Mouse (Mus musculus): ENCODE results near the gene Actr1a.

Gene Actr1a

GRCm38 (mm10) chr19:46395109-46396009, at the start of gene Actr1a:
Actr1a (minus strand) TSS chr19:46395748.
- peak; percentile 100 for DNase-seq (ENCODE audit: low spot score)

- peak; percentile 96 for DNase-seq (ENCODE audit: low spot score)
Measured at GRCm38 (mm10) chr19:46444209-46444608, 48.7 kb upstream of the Actr1a start.

GRCm38 (mm10) chr19:46443509-46443908, 48.0 kb upstream of the Actr1a start:
- DNase-seq (ENCODE audit: low spot score): peak; percentile 66

GRCm38 (mm10) chr19:46435492-46435891, 39.9 kb upstream of the Actr1a start:
- DNase-seq (ENCODE audit: low spot score): peak; percentile 50

- DNase-seq (ENCODE audit: low spot score): no peak
Measured at GRCm38 (mm10) chr19:46434591-46434990, 39.0 kb upstream of the Actr1a start.

- DNase-seq (ENCODE audit: low spot score): no peak
Measured at GRCm38 (mm10) chr19:46434148-46434547, 38.6 kb upstream of the Actr1a start.

GRCm38 (mm10) chr19:46433712-46434111, 38.2 kb upstream of the Actr1a start:
- no peak for DNase-seq (ENCODE audit: low spot score)

GRCm38 (mm10) chr19:46429250-46429649, 33.7 kb upstream of the Actr1a start:
- DNase-seq (ENCODE audit: low spot score): no peak

- DNase-seq (ENCODE audit: low spot score): no peak
Measured at GRCm38 (mm10) chr19:46426488-46426887, 30.9 kb upstream of the Actr1a start.

- no peak for DNase-seq (ENCODE audit: low spot score)
Measured at GRCm38 (mm10) chr19:46425266-46425665, 29.7 kb upstream of the Actr1a start.

GRCm38 (mm10) chr19:46422384-46423338, 27.1 kb upstream of the Actr1a start:
- peak; percentile 81 for DNase-seq (ENCODE audit: low spot score)

GRCm38 (mm10) chr19:46420410-46420809, 24.9 kb upstream of the Actr1a start:
- no peak for DNase-seq (ENCODE audit: low spot score)

- DNase-seq (ENCODE audit: low spot score): no peak
Measured at GRCm38 (mm10) chr19:46418051-46418450, 22.5 kb upstream of the Actr1a start.

- no peak for DNase-seq (ENCODE audit: low spot score)
Measured at GRCm38 (mm10) chr19:46416276-46416675, 20.7 kb upstream of the Actr1a start.

- no peak for DNase-seq (ENCODE audit: low spot score)
Measured at GRCm38 (mm10) chr19:46414486-46414885, 18.9 kb upstream of the Actr1a start.

- no peak for DNase-seq (ENCODE audit: low spot score)
Measured at GRCm38 (mm10) chr19:46413969-46414368, 18.4 kb upstream of the Actr1a start.

GRCm38 (mm10) chr19:46412056-46412805, 16.7 kb upstream of the Actr1a start:
- DNase-seq (ENCODE audit: low spot score): no peak

- DNase-seq (ENCODE audit: low spot score): no peak
Measured at GRCm38 (mm10) chr19:46409506-46409905, 14.0 kb upstream of the Actr1a start.

GRCm38 (mm10) chr19:46406592-46407386, 11.2 kb upstream of the Actr1a start:
- DNase-seq (ENCODE audit: low spot score): no peak

- no peak for DNase-seq (ENCODE audit: low spot score)
Measured at GRCm38 (mm10) chr19:46404030-46404429, 8.5 kb upstream of the Actr1a start.

GRCm38 (mm10) chr19:46400558-46400957, 5.0 kb upstream of the Actr1a start:
- no peak for DNase-seq (ENCODE audit: low spot score)

All from embryo, embryonic 10.5 days (tissue).